In the genomic region with DNA sequence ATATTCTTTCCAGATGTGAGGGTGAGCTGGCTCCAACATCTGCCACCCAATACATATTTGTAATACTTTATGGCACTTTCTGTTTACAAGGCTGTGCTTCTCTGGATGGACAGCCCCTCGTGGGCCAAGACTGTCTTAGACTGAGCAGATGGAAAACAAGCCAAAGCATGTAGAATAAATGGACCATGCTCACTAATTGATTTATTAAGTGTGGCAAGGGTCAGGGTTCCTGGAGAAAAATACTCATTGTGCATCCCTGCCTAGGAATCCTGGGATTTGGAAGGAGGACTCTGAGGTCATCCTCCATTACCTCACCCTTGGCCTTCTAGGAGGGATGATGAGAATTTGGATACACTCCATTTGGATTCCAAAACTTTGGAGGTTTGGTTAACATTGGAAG, we compare ENCODE assay signal across 15 mouse cellular contexts.
A peak's percentile ranks its signal among the peaks of the same experiment; 100 is the strongest.
DNase-seq lines count a peak whose midpoint lies in the region; ATAC-seq lines count a peak whose summit lies in the region.
"Had no signal": no experiment of that assay in that cellular context is flagged by ENCODE, and none has a peak within 500 bp of the region (broad histone marks: within the 10 kb centered on the region; RNA-seq: fewer than 3 reads in every experiment).

No protein-coding gene starts in this region.

- no peak overlapping the region for H3K4me3 ChIP-seq in lung, embryonic 15.5 days
- no peak overlapping the region for H3K4me3 ChIP-seq in intestine, embryonic 16.5 days (ENCODE audit: low read length)
- H3K4me3 ChIP-seq: embryonic facial prominence, embryonic 13.5 days; forebrain, embryonic 13.5 days; hindbrain, embryonic 13.5 days; midbrain, embryonic 15.5 days had no signal

- no peak overlapping the region for H3K9ac ChIP-seq in lung, embryonic 15.5 days
- H3K9ac ChIP-seq in intestine, embryonic 16.5 days (ENCODE audit: low read depth, low read length), result no peak overlapping the region
- H3K9ac ChIP-seq: embryonic facial prominence, embryonic 13.5 days; forebrain, embryonic 13.5 days; hindbrain, embryonic 13.5 days; midbrain, embryonic 15.5 days had no signal

- no peaks in the 10 kb centered on the region for H3K36me3 ChIP-seq in lung, embryonic 15.5 days
- H3K36me3 ChIP-seq in intestine, embryonic 16.5 days (ENCODE audit: control insufficient read depth, insufficient read depth, low read length), result no peaks in the 10 kb centered on the region
- H3K36me3 ChIP-seq: embryonic facial prominence, embryonic 13.5 days; hindbrain, embryonic 13.5 days; midbrain, embryonic 15.5 days had no signal

- H3K27me3 ChIP-seq in lung, embryonic 15.5 days, result no peaks in the 10 kb centered on the region
- no peaks in the 10 kb centered on the region for H3K27me3 ChIP-seq in intestine, embryonic 16.5 days (replicated peaks; ENCODE audit: control insufficient read depth, insufficient read depth, low read length)
- H3K27me3 ChIP-seq: embryonic facial prominence, embryonic 13.5 days; hindbrain, embryonic 13.5 days; midbrain, embryonic 15.5 days had no signal

- 17% methylated on average over 1 of the region's 1 CpGs for WGBS in lung, embryonic 15.5 days
- 18% methylated on average over 1 of the region's 1 CpGs for WGBS in intestine, embryonic 16.5 days

- no peaks in the 10 kb centered on the region for H3K9me3 ChIP-seq in lung, embryonic 15.5 days
- H3K9me3 ChIP-seq in intestine, embryonic 16.5 days (ENCODE audit: control insufficient read depth, low read length), result no peaks in the 10 kb centered on the region
- H3K9me3 ChIP-seq: embryonic facial prominence, embryonic 13.5 days; forebrain, embryonic 13.5 days; hindbrain, embryonic 13.5 days; midbrain, embryonic 15.5 days had no signal

- H3K4me1 ChIP-seq in lung, embryonic 15.5 days, result peaks cover 7% of the 10 kb centered on the region; the same call in 1 of the 2 replicates
- no peaks in the 10 kb centered on the region for H3K4me1 ChIP-seq in intestine, embryonic 16.5 days (ENCODE audit: control insufficient read depth, insufficient read depth, low read length)
- H3K4me1 ChIP-seq: midbrain, embryonic 15.5 days had no signal

- no peak overlapping the region for H3K4me2 ChIP-seq in lung, embryonic 15.5 days
- no peak overlapping the region for H3K4me2 ChIP-seq in intestine, embryonic 16.5 days (ENCODE audit: low read depth, low read length)
- H3K4me2 ChIP-seq: embryonic facial prominence, embryonic 13.5 days; forebrain, embryonic 13.5 days; hindbrain, embryonic 13.5 days; midbrain, embryonic 15.5 days had no signal

- DNase-seq in embryo, embryonic 10.5 days (ENCODE audit: low spot score), result peak; percentile 43
- no peak for DNase-seq in embryo, embryonic 9.5 days (ENCODE audit: extremely low spot score)
- no peak for DNase-seq in lung, postnatal 25 days (ENCODE audit: low spot score)
- DNase-seq in retina, embryonic 14.5 days (ENCODE audit: low spot score), result peak; percentile 56
- no peak for DNase-seq in cerebellum, postnatal 10 days
- DNase-seq in right cerebral cortex, postnatal 4 days, result no peak
- DNase-seq: cerebellum, postnatal 14 days; heart, adult 18-20 months; thymus, postnatal 4 days had no signal

- ATAC-seq in lung, embryonic 15.5 days (ENCODE audit: borderline replicate concordance, extremely low read depth, low FRiP score, low TSS enrichment), result peak; percentile 84; the same call in 1 of the 2 replicates
- ATAC-seq in intestine, embryonic 16.5 days, result peak; percentile 38; the same call in 1 of the 2 replicates
- ATAC-seq: forebrain, embryonic 13.5 days; midbrain, embryonic 15.5 days had no signal

- H3K27ac ChIP-seq in lung, embryonic 15.5 days, result no peak overlapping the region
- H3K27ac ChIP-seq in intestine, embryonic 16.5 days (ENCODE audit: low read length), result no peak overlapping the region
- H3K27ac ChIP-seq: forebrain, embryonic 13.5 days; hindbrain, embryonic 13.5 days; midbrain, embryonic 15.5 days had no signal

Comparison
In these comparisons a context has a peak if more than half of its experiments do, and no peak if none do; other contexts are left out.
1. DNase-seq: peak in embryo, embryonic 10.5 days (single experiment) and retina, embryonic 14.5 days (single experiment); none in embryo, embryonic 9.5 days (single experiment), lung, postnatal 25 days (single experiment), cerebellum, postnatal 10 days (0 of 2) and right cerebral cortex, postnatal 4 days (single experiment).